Mouse (Mus musculus): ENCODE results near the gene Kcp.

Gene Kcp

DNA sequence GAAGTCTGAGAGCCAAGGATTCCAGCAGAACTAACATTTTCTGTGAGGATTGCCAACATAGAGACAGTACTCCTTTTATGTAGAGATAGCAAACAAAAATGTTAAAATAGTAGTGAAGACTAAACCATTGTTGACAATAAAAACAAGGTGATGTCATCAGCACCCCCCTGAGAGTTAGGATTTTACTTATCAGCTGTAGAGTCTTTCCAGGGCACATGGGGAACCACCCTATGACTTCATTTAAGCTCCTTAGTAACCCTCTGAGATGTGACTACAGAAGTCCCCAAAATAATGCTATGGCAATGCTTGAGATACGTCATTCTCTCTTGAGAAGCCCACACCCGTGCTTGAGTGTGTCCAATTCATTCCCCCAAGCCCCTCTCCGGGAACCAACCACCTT is 44.4 kb downstream of the Kcp start:
- DNase-seq (ENCODE audit: low spot score) = no peak

DNA sequence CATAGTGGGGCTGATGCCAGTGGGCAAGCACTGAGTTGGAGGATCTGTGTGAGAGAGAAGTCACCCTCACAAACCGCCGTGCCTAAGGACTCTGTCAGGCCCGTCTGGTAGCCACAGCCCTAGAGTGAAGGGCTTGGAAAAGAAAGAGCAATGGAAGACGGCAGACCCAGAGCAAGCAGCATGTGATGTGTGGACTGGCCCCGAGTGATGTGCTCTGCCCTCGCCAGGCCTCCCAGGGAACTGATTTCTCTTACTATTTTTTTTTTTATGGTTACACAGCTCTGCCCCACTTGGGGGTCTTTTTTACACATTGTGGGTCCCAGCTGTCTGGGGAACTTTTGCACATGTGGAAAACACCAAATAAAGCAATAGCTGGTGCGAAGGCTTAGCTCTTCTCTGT is 46.2 kb downstream of the Kcp start:
- DNase-seq (ENCODE audit: low spot score) = no peak

DNA sequence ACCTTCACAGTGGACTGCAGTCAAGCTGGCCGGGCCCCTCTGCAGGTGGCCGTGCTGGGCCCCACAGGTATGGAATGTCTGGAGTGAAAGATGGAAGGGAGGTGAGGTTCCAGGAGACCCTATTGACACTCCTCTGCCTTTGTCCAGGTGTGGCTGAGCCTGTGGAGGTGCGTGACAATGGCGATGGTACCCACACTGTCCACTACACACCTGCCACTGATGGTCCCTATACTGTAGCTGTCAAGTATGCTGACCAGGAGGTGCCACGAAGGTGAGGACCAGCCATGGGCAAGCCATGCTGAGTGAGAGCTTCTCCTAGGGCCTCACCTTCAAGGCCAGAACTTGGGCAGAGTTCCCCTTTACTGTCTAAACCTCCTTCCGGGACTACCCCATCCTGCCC is 57.1 kb downstream of the Kcp start:
- DNase-seq (ENCODE audit: low spot score) = no peak

DNA sequence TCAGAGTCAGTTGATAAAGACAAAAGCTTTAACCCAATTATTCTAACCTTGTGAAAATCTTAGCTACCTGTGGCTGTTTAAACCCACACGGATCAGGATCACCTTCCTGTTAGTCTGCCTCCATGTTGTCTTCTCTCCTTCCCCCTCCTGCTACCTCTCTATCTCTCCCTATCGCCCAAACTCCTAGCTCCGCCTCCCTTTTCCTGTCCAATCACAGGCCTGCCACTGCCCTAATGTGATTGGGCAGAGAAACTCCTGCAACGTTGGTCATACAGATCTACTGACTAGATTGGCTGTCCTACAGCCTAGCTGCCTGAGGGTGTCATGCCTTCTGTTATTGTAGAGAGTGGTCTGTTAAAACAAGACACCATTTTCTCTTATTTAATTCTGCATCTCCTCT is 57.9 kb downstream of the Kcp start:
- DNase-seq (ENCODE audit: low spot score) = no peak

DNA sequence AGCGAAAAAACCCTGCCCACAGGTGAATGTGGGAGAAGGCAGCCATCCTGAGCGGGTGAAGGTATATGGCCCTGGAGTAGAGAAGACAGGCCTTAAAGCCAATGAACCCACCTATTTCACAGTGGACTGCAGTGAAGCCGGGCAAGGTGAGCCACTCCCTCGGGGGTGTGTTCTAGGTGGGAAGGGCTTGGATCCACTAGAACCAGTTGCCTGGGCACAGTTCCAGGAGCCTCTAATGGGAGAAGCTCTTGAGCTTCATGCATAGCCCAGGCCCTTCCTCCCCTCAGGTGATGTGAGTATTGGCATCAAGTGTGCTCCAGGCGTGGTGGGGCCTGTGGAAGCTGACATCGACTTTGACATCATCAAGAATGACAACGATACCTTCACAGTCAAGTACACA is 62.4 kb downstream of the Kcp start:
- DNase-seq (ENCODE audit: low spot score) = no peak

DNA sequence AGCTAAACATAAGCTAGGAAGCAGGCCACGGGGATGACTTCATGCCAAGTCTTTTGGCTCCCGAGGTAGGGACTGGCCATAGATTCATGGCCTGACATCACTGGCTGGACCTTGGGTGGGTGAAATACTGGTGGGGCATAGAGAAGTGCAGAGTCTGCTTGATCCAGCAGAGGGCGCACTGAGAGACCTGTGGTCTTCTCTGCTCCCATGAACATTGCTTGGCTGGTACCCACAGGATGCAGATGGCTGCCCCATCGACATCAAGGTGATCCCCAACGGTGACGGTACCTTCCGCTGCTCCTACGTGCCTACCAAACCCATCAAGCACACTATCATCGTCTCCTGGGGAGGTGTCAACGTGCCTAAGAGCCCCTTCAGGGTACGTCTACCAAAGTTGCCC is 63.0 kb downstream of the Kcp start:
- DNase-seq (ENCODE audit: low spot score) = no peak

DNA sequence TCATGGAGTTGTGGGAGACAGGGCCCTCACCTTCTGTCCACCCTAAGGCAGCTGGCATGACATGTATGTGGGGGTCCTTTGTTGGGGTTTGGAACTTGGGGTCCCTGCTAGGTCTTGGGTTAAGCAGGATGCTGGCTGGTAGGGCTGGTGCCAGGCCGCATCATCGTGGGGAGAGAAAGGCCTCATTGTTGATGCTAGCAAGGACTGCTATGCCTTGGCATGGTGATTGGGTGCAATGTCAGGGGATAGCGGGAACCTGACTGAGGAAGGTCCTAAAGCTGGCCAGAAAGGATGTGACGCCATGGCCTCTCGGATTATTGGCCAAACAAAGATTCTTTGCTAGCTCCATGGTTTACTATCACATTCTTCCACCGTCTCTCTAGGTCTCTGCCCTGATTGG is 68.0 kb downstream of the Kcp start:
- no peak for DNase-seq (ENCODE audit: low spot score)

DNA sequence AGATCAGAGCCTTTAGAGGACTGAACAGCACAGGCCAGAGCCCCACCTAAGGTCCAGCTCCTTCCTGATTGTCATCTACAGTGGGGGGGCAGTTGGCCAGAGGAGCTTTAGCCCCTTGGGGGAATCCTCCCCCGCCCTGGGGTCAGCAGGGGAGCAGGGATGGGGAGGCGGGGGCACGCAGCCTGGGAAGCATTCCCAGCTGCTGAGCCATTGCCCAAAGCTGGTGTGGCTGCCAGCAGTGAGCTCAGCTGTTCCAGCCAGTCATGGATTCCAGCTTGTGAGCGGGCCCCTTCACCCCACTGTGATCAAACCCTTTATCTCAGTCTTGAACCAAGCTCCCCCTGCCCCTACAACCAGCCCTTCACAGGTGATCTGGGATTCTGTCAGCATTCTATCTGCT is 68.5 kb downstream of the Kcp start:
- DNase-seq (ENCODE audit: low spot score) = peak; percentile 43

DNA sequence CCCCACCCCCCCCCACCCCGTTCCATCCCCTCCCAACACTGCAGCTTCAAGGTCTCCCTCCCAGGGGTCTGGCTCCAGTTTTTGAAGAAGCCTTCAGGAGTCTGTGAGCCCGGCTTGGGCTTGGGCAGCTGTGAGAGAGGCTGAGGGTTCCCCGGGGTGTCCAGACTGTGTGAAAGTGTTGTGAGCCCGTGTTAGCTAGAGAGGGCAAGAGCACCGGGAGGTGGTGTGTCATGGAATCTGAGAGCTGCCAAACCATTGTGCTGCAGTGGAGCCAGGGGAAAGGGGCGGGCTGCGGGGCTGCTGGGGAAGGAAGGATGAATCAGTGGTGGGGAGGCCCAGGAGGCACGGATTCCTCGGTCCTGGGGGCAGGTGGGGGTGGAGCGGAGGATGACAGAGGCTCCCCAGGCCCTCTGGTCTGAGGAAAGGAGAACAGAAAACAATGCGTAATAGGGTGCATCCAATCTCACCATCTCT is 71.3 kb downstream of the Kcp start:
- peak; percentile 33 for DNase-seq (ENCODE audit: low spot score)

DNA sequence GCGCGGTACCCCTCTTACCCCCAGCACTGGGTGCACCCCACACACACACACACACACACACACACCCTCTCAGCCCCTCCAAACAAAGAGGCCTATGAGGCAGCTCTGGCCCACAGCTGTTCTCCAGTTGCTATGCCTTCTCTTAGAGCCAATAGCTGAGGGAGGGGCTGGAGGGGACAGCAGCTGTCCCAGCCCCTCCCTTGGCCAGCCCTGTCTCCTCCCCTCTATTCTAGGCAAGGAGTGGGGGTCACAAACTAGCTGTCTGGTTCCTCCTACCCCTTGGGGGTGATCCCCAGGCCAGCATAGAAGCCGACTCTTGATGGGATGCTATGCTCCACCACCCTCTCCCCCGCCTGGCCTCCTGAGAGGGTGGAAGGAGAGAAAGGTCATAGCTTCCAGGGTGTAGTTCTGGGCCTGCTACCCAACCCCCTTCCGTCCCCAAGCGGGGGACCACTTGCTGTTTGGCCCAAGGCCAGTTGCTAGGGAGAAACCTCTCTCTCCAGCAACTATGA is 71.8 kb downstream of the Kcp start:
- no peak for DNase-seq (ENCODE audit: low spot score)

DNA sequence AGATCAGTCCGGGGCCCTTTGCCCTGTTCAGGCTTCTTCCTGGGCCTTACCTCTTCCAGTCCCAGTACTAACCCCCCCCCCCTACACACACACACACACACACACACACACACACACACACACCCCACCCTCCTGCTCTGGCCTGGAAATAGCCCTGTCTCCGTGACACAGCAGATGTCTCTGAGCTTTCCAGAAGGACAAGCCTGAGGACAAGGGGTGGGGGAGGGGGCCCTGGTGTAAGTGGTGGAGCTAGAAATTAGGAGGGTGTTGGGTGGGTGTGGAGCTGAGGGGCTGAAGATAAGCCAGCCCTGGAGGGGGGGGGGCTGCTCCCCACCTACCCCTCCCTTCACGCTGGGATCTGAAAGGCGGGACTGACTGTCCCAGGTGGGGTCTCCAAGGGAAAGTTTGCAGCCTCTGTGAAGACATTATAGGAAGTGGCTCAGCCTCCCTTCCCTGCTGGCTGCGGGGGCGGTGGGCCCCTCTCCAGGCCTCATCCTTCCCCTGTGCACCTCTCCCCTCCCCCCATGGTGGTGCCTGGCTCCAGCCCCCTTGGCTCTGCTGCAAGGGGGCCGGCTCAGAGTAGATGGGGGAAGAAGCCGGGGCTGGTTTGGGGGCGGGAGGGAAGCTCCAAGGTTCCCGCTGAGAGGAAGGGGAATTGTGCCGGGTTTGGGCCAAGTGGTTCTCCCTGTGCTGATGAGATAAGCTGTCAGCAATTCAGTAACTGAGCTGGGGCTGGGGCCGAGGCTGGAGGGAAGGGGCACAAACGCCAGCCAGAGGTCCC is 72.7 kb downstream of the Kcp start:
- no peak for DNase-seq (ENCODE audit: low spot score)

DNA sequence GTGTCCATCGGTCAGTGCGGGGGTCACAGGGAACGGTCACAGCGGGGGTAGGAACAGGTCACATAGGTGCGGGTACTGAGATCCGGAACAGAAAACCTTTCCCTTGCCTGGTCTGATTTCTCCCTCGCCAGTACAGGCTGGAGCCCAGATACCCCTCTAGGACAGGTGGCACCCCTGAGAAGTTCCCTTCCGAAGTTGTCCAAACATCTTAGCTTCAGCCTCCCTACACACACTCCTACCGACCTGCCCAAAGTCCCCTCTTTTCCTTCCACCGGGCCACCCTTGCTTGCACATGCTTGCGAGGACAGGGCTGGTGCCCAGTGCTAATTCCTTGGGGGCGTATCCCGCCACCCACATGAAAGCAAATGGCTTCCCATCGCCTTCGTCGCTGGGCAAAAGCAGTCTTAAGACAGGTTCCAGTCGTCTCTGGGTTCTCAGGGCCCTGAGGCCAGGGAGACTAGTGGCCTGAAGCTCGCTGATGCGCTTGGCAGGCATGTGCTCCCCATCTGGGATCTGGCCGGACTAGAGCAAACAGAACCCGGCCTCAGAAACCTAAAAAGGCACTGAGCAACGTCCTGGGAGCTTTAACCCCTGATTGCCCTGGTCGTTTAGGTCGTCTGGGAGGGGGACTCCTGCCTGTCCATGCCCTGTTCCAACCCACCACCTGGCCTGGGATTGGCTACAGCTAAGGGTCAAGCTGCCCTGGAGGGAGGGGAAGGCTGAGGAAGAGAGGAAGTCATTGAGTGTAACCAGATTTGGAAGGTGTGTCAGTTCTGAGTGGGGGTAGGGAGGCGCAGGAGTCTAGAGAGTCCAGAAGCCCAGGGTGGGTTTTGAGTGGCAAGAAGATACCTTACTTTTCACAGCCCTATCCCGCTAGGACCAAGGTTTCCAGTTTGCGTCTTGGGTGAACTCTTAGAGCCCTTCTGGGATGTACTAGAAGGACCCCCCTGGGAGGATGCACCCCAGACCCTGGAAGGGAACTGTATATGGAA is 73.7 kb downstream of the Kcp start:
- DNase-seq (ENCODE audit: low spot score) = no peak

DNA sequence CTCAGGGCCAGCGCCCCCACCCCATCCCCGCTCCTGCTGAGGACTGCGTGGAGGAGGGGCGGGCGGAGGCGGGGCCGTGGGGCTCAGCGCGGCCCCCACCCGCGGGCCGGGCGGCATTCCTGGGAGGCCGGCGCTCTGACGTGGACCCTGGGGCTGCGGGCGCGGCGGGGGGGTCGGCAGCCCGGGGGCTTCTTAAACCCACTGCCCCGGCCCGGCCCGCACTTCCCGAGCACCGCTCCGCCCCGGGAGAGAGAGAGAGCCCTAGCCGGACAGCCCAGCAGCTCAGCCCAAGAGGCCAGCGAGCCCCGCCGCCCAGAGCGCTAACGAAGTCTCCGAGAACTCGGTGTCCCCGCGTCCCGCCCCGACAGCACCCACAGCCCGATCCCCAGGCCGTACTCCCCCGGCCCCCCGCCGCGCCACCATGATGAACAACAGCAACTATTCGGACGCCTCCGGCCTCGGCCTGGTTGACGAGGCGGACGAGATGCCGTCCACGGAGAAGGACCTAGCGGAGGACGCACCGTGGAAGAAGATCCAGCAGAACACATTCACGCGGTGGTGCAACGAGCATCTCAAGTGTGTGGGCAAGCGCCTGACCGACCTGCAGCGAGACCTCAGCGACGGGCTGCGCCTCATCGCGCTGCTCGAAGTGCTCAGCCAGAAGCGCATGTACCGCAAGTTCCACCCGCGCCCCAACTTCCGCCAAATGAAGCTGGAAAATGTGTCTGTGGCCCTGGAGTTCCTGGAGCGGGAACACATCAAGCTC is 74.5 kb downstream of the Kcp start, which contains the start of gene Flnc:
TSS of gene Flnc (plus strand) at position 219 of the 766 bp plus-strand sequence.
- no peak for DNase-seq (ENCODE audit: low spot score)

DNA sequence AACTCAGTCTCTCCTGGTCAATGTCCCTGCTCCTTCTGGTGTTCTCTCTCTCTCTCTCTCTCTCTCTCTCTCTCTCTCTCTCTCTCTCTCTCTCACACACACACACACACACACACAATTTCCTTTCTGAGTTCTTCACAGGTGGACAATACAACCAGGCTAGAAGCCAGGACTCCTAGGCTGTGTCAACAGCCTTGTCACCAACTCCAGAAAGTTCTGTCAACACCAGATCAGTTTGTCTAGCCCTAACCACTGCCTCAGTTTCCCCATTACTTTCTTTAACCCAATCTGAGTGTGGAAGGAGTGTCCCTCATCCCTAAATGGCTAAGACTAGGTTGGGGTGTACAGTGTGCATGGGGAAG is 75.1 kb downstream of the Kcp start:
- no peak for DNase-seq (ENCODE audit: low spot score)

DNA sequence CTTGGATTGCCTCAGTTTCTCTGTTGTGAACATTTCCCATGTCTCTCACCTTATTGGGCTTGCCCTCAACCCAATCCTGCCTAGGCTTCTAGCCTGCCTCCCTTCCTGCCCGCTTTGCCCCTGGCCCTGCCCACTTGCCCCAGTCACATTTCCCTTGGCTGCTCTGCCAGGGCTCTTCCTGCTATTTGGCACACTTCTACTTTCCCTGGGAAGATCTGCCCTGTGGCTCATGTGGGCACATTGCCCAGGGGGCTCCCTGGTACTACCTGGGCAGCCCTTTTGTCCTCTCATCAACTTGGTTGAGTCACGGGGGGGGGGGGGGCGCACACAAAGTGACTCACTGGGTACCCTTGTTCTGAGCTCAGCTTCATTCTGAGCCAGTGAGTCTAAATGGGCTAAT is 75.6 kb downstream of the Kcp start:
- no peak for DNase-seq (ENCODE audit: low spot score)

DNA sequence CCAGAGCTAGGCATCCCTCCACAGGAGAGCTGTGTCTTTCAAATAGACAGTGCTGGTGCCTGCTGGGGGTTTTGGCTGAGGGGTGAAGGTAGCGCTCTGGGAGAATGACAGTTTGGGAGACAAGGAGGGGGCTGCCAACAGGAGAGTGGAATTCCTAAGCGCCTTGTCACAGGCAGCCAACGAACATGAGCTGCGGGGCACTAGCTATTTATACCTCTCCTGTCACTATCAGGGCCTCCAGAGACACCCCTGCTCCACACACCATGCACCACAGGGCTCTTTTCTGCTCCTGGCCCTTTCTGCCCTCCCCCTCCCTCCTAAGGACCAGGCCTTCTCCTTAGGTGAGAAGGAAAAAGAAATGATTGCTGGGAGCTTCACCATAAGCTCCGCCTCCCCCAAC is 76.3 kb downstream of the Kcp start:
- DNase-seq (ENCODE audit: low spot score) = no peak

DNA sequence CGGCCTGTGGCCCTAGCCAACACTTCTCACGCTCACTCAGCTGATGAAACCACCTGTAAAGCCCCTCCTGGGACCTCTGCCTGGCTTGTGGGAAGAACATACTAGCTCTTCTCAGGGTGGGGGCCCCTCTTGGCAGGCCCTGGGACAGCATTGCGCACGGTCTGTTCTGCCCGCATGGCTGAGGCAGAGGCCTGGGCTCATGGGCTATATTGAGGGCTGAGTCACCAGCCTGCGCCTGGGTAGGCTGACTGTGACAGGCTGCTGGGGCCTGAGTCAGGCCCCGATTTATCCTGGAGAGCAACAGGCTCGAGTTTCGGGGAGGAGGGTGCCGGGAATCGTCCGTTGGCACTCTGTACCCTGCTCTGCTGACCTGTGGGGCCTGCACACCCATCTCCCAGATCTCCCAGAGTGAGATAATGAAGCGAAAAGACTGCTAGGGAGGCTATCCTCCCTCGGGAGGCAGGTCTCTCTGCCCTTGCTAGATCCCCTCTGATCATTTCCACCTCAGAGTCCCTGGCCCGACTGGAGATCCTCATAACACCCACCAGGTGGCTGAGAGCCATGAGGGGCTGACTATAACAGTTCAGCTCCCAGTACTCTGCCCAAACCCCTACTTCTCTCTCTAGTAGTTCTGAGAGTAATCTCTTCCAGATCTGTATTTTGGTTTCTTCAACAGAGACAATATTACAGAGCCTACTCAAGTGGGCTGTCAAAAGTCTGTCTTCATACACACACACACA is 76.9 kb downstream of the Kcp start:
- no peak for DNase-seq (ENCODE audit: low spot score)

DNA sequence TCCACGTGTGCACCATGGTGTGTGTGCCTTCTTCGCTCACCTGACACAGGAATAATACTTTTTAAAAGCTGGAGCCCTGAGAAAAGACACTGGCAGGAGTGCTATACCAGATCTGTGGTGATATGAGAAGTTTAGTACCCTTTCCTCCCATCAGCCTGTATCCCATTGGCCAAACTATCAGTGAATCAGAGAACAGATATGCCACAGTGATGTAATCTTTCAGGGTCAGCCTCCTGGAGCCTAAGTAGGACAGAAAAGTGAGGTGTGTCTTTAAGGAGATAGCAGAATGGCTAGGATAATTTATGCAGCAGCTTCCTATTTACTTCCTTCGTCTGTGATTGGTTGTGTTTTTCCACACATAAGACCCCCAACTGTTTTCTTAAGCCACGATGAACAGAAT is 79.6 kb downstream of the Kcp start:
- no peak for DNase-seq (ENCODE audit: low spot score)

DNA sequence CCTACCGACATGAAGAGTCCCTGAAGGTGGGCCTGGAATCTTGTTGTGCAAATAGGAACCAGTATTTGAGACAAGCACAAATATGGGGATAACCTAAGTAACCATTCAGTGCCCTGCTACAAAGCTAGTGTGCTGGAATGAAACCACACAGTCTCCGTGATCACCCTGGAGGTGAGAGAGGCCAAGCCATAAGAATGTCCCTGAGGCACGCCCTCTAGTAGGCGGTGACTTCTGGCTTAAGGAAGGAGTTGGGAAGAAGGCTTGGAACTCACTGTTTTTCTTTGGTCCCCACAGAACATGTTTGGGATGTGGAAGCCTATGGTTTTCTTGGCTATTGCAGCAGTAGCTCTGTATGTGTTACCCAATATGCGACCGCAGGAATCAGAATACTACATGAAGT is 81.4 kb downstream of the Kcp start:
- no peak for DNase-seq (ENCODE audit: low spot score)

DNA sequence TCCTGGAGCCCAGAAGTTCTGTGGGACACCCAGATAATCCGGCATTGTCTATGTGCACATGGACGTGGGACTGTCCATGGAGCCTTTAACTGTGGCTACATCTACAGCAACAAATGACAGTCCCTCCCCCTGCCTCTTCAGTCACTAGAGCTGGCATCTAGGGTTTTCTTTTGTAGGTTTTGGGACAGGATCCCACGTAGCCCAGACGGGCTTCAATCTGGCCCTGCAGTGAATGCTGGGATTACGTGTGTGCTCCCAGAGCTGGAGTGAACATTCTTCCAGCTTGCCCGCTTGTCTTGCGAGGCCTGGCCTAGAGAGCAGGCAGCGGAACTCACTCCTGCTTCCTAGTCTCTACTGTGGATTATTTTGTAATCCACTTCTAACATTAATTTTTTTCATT is 82.6 kb downstream of the Kcp start:
- DNase-seq (ENCODE audit: low spot score) = no peak

Measured in layer of hippocampus, adult 11-12 months (tissue).